Mouse (Mus musculus) neutrophil, adult 5-6 weeks (primary cell): Measurements from ENCODE around the gene Fbxw10. TPM values are rescaled to one million over a fixed set of nuclear protein-coding genes. Genes with fewer than 3 reads are reported as not detected.
A peak's percentile ranks its signal among the peaks of the same experiment; 100 is the strongest.

ENCODE experiments used
- ATAC-seq: fragments of 151-379, 151-347 bp; 2 replicates; pipeline ENCODE4 v1.8.0; 2017; ENCODE audit warnings: mild to moderate bottlenecking, moderate TSS enrichment; ENCODE audit not compliant: insufficient number of reproducible peaks, poor library complexity, low FRiP score, severe bottlenecking; ENCODE audit errors: extremely low read depth
- total RNA-seq: library from RNA; stranded (forward); fragments of 200-1000 nt; gene quantifications from 2 replicates; pipeline ENCODE4 v1.2.3, GENCODE M21; 2017

Gene Fbxw10
- 4.3 and 5.1 TPM in 2 replicates for total RNA-seq

GRCm38 (mm10) chr11:62846961-62847654 lies at the start of gene Fbxw10:
TSS of gene Fbxw10 (plus strand) at chr11:62847069.
- peak; percentile 42; the same call in 1 of the 2 replicates for ATAC-seq

DNA sequence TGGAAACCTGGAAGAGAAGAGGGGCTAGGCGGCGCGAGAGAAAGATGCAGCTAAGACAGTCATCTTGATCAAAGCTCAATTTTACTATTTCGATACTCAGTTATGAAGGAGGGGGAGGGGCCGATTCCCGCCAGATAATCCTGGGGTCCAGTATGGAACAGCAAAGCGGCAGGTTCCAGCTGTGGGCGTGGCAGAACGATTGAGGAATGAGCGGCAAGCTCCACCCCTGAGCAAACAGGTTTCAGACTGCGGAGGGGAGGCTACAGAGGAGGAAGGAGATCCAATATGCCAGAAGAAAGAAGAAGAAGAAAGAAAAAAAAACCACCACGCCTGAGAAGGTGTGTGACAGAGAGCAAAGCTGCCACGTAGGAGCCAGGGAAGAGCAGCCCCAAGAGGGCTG lies 42.8 kb upstream of the Fbxw10 start:
- no peak for ATAC-seq

GRCm38 (mm10) chr11:62807965-62808364 lies 38.9 kb upstream of the Fbxw10 start:
- ATAC-seq, result no peak

GRCm38 (mm10) chr11:62809201-62809600 lies 37.7 kb upstream of the Fbxw10 start:
- ATAC-seq, result no peak

DNA sequence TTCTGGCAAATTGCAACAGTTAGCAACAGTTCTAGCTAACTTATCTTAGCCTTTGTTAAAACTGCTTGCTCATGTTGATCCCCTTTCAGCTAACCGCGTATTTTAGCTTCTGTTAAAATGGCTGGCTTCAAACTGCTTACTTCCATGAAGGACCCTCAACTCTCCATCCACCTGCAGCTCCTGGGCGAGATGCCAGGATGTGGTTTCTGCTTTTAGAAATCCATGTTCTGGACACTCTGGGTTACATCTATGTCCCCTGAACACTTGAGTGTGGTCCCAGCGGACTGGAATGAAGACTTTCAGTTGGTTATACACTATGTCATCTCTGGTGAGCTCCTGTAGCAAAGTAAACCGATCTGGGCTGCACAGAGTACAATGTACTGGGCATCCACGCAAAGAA lies 34.6 kb upstream of the Fbxw10 start:
- ATAC-seq, result no peak

GRCm38 (mm10) chr11:62813497-62813896 lies 33.4 kb upstream of the Fbxw10 start:
- ATAC-seq, result no peak

- no peak for ATAC-seq
Observed at GRCm38 (mm10) chr11:62813970-62814624, 32.8 kb upstream of the Fbxw10 start.

DNA sequence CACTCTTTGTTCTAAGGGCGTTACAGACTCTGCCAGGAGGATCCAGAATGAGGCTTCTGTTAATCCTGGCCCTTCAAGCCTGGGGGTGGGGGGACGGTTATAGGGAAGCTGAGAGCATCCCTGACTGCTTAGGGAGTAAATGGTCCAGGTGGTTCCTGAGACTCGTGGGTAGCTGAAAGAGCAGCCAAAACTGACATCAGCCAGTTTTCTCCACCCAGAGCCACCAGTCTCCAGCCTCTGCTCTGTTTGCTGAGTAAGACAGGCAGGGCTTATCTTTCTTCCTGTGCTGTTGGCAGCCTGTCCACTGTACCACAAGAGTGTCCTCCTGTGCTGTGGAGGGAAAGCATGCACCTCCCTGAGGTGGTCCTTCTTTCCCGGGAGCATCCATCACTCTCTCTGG lies 32.2 kb upstream of the Fbxw10 start:
- no peak for ATAC-seq

DNA sequence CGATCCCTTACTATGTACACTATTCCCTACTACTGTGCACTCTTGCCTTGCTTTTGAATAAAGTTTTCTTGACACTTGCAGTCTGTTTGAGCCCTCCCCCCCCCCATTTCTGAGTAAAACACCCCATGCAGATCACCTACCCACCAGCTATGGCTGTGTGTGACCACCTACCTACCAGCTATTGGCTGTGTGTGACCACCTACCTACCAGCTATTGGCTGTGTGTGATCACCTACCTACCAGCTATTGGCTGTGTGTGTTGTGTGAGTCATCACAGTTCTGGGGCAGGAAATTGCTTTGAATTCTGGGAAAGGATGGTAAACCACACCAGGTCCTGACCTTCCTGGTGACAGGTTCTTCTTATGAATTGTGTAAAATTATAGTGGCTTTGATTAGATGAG lies 31.4 kb upstream of the Fbxw10 start:
- ATAC-seq, result no peak

DNA sequence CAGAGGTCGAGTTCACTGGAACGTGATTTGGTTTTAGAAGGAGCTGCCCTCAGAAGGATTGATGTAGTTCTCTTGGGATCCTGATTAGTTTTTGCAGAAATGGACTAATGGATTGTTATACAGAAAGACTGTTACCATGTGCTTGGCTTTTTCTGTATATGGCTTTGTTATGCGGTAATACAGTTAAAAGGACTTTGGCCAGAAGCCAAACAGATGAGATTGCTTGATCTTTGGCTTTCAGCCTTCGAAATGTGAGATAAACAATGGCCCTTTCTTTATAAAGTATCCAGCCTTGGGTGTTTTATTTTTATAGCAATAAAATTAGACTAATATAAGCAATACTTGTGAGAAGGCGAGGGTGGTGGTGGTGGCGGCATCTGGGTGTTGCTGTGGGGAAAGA lies 30.3 kb upstream of the Fbxw10 start:
- ATAC-seq, result no peak

- ATAC-seq, result no peak
Observed at GRCm38 (mm10) chr11:62819059-62819686, 27.7 kb upstream of the Fbxw10 start.

- ATAC-seq, result peak; percentile 52
Observed at GRCm38 (mm10) chr11:62820059-62820541, 26.8 kb upstream of the Fbxw10 start, which contains the start of gene Trim16. TSS of gene Trim16 (plus strand) at chr11:62820231.

DNA sequence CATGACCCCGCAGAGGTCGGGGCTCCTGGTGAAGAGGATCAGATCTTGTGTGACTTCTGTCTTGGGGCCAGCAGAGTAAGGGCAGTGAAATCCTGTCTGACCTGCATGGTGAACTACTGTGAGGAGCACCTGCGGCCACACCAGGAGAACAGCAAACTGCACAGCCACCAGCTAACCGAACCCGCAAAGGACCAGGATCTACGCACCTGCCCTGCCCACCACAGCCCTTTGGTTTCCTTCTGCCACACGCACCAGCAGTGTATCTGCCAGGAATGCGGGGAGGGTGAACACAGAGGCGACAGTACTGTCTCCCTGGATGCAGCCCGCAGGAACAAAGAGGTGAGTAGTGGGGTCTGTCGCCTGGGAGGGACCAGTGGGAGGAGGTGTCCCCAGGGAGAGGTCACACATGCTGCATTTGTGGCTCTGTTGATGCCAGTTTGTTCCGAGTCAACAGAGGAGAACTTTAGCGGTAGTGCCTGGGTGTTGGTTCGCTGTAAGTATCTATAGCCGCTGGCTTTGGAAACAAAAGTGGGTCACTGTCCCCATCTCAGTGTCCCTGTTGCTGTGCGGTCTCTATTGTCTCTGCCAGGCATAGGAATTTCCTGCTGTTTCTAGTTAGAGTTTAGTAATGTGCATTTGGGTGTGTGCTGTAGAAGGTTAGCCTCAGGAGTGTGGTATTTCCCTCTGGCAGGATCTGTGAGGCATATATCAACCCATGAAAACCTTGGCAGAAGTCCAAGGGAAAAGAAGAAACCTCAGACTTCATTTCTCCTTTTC lies 26.0 kb upstream of the Fbxw10 start:
- ATAC-seq, result peak; percentile 24; the same call in 1 of the 2 replicates

- peak; percentile 33; the same call in 1 of the 2 replicates for ATAC-seq
Observed at GRCm38 (mm10) chr11:62821893-62822292, 25.0 kb upstream of the Fbxw10 start.

DNA sequence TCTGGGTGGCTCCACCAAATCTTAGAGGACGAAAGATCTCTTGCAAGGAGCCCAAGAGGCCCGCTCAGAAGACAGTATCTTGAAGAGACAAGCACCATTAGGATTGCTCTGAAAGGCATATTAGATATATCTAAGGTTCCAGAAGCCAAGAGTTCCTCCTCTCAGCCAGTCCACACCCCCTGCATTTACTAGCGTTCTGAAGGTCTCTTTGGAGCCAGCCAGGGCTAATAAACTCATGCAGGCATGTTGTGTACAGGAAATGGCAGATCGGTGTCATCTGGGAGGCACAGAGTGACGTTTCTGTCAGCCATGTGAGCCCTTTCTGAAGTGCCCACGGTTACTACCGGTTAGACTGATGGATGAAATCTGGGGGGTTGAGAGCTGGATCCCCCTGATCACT lies 22.7 kb upstream of the Fbxw10 start:
- ATAC-seq, result no peak

DNA sequence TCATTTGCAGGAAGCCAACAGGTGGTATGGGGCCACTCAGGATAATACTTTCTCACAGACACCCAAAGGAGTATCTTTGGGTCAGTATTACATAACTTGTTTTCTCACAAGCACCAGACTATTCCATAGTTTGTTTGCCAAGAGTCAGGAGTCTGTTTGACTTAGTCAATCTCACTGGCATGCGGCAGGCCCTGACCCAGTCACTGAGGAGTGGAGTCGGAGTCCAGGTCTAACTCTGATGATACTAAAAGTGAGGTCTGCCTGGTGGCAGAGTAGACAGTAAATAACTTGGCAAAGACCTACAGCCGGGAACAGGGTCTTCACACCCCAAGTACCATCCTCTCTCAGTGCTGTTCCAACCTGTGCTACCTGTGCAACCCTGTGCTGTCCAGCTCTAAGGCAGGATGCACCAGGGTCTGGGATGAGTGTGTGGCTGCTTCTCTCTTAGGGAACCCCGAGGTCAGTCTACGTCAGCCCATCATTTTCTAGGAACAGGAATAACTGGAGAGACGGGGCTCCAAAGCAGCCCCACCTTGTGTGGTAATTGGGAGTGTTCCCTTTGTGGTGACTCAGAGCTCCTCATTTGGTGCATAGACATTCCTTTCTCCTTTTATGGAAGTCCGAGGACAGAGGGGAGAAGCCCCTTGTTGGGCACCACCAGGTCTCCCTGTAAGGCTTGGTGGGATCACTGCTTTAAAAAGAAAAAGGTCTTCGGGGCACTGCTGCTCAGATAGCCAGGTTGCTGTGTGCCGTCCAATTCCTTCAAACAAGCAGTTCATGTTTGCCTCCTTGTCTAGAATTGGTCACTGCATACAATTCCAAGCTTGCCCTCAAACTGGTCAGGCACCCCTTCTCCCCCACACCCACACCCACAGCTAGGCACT lies 21.4 kb upstream of the Fbxw10 start:
- ATAC-seq, result no peak

- no peak for ATAC-seq
Observed at GRCm38 (mm10) chr11:62826106-62826733, 20.6 kb upstream of the Fbxw10 start.

DNA sequence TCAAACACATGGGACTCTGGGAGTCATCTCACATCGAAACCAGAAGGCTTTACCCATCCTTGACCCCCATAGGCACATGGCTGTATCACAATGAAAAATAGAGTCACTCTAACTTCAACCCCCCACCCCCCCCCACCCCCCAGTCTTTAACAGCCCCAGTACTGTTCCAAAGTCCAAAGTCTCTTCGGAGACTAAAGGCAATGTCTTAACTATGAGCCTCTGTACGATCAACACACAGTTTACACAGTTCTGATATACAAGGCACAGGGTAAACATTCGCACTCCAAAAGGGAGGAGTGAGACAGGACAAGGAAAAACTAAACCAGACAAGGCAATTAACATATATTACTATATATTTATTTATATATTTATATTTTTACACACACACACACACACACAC lies 19.7 kb upstream of the Fbxw10 start:
- ATAC-seq, result no peak
